Mouse (Mus musculus) G1E-ER4 (cell line): ENCODE measurements around the gene Pcolce. TPM values are rescaled to one million over a fixed set of nuclear protein-coding genes. Genes with fewer than 3 reads are reported as not detected.

Source experiments
- GATA1 ChIP-seq: IDR thresholded peaks from one replicate; pipeline ENCODE4 v1.8.0; 2012; ENCODE audit warnings: low read length, inconsistent platforms
- polyA plus RNA-seq: library from polyadenylated mRNA; stranded (reverse); fragments of >175 nt; gene quantifications from 2 replicates; pipeline ENCODE4 v1.2.3, GENCODE M21; 2012

The Pcolce gene
- polyA plus RNA-seq, 1 experiment = 0.11 TPM

- no peak for TF ChIP-seq GATA1
Observed at GRCm38 (mm10) chr5:137580246-137580645, 33.3 kb downstream of the Pcolce start.

- TF ChIP-seq GATA1 = no peak
Observed at GRCm38 (mm10) chr5:137574470-137574901, 39.1 kb downstream of the Pcolce start.

DNA sequence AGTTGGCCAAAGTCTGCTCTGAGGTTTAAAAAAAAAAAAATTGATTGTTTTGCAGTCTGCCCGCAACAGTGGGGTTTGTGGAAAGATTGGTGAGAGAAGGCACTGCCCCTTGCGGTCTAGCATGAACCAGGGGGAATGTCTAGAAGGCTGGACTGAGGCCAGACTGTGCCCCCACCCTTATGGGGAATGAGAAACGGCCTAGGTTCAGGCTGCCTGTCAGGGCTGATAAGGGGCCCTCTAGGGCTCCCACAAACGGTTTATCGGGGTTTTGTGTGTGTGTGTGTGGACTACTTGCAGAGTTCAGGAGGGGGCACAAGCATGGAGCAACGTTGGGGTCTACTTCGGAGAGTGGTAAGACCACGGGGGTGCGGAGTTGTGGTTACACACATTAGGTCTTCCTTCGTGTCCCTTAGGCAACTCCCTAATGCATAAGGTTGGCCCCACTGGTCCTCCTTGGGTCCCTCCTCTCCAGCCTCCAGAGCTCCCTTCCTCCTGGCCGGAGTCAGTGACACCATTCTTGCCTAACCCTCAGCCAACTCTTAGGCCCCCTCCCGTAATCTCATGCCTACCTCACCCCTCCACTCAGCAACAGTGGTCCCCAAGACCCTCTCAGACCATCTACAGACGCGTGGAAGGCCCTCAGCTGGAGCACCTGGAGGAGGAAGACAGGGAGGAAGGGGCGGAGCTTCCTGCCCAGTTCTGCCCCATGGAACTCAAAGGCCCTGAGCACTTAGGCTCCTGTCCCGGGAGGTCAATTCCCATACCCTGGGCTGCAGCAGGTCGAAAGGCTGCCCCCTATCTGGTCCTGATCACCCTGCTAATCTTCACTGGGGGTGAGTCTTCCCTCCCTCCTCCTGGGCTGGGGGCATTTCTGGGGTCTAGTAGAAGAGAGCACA, 42.6 kb downstream of the Pcolce start:
- peak; percentile 52 for TF ChIP-seq GATA1

DNA sequence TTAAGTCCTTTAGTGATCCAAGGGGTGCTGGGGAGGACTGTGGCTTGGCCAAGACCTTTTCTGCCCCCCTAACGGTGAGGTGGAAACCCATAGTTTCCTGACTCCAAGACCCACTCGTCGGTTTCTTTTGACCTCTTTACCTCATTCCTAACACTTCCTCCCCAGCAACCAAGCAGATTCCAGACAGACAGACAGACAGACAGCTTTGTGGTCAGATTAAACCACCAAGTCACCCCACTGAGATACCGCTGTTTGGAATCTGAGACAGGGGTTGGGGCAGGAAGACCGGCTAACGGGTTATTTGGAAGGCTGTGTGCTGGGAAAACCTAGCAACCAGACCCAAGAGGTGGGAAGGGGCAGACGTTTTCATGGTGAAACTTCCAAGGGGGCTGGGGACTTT, 43.4 kb downstream of the Pcolce start:
- peak; percentile 48 for TF ChIP-seq GATA1

- TF ChIP-seq GATA1 = no peak
Observed at GRCm38 (mm10) chr5:137569665-137570064, 43.9 kb downstream of the Pcolce start, which contains the start of gene Tfr2. TSS of gene Tfr2 (plus strand) at chr5:137569840.

DNA sequence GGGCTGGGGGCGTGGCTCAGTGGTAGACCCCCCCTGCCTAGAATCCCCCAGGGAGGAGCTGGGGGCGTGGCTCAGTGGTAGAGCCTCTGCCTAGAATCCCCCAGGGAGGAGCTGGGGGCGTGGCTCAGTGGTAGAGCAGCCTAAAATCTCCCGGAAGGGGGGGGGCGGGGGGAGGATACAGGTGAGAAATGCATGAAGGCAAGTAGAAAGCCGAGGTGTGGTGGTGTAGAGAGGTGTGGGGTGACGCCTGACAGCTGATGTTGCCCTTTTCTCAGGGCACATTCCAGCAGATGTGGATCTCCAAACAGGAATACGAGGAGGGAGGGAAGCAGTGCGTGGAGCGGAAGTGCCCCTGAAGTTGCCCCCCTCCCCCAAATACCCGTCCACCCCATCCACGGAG, 44.6 kb downstream of the Pcolce start:
- TF ChIP-seq GATA1 = no peak

DNA sequence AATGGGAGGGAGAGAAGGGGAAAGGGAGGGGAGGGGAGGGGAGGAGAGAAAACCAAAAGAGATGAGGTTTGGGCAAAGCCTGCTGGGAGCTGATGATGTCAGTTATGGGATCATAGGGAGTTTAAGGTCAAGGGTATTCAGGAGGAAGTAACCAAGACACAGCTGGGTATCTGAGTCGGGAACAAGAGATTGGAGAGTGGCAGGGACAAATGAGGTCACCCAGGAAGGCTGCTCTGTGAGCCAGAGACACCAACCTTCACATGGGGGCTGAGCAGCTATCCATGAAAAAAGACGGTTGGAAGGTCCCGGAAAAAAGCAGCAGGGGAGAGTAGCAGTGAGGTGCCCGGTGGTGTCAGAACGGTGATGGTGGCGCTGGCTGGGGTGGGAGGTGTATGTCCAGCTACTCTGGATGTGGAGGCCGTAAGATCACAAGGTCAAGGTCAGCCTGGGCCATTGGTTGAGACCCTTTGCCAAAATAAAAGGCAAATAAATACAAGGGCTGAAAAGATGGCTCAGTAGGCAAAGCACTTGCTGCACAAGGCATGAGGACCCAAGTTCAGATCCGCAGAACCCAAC, 45.3 kb downstream of the Pcolce start:
- no peak for TF ChIP-seq GATA1

DNA sequence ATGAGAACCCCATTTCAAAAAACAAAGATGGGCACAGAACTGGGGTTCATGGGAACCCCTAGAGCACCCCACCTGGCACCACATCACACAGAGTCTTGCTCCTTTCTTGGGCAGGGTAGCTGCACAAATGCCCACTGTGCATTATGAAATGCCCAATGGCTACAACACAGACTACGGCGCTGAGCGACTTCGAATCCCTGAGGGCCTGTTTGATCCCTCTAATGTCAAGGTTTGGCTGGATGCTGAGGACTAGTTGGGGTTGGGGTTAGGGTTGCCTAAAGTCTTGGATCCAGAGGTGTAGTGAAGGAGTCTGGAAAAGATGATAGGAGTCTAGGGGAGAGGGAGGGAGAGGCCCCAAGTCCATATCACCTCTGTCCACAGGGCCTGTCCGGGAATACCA, 47.2 kb downstream of the Pcolce start:
- no peak for TF ChIP-seq GATA1

DNA sequence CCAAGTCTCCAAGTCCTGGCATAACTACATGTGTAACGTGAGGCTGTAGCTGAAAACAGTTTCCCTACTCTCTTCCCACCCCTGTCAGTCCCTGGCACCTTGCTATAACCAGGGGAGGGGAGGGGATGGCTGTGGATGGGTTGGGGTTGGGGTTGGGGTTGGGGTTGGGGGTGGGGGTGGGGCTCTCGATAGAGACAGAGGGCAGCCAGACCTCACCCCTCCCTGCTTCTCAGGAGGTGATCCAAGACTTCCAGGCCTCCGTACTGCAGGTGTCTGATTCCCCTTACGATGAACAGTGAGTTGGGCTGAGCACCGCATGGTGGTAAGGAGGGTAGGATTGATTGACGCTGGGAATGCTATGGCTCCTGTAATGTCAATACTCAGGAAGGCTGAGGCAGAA, 47.8 kb downstream of the Pcolce start:
- TF ChIP-seq GATA1 = no peak

GRCm38 (mm10) chr5:137562965-137563364, 50.6 kb downstream of the Pcolce start:
- no peak for TF ChIP-seq GATA1

- TF ChIP-seq GATA1 = no peak
Observed at GRCm38 (mm10) chr5:137561556-137561955, 52.0 kb downstream of the Pcolce start.

Other genes starting within 250 kb of the Pcolce start
- not detected in 2 replicates for gene Zan, start 136.7 kb downstream of the Pcolce start, polyA plus RNA-seq
- 63.3 and 81.3 TPM in 2 replicates for gene Pop7, start 111.3 kb downstream of the Pcolce start, polyA plus RNA-seq
- 40.9 and 54.1 TPM in 2 replicates for gene Gigyf1, start 95.2 kb downstream of the Pcolce start, polyA plus RNA-seq
- gene Epo, start 80.5 kb downstream of the Pcolce start, polyA plus RNA-seq = not detected in 2 replicates
- gene Gnb2, start 80.3 kb downstream of the Pcolce start, polyA plus RNA-seq = 425 and 439 TPM in 2 replicates
- gene Actl6b, start 60.3 kb downstream of the Pcolce start, polyA plus RNA-seq = not detected in 2 replicates
- 80.4 and 98.8 TPM in 2 replicates for gene Tfr2, start 43.9 kb downstream of the Pcolce start, polyA plus RNA-seq
- gene Mospd3, start 12.7 kb downstream of the Pcolce start, polyA plus RNA-seq = 308 and 395 TPM in 2 replicates
- 0.05 TPM in 1 of 2 replicates, not detected in the other for gene Fbxo24, start 15.2 kb upstream of the Pcolce start, polyA plus RNA-seq
- gene Lrch4, start 15.3 kb upstream of the Pcolce start, polyA plus RNA-seq = 176 and 198 TPM in 2 replicates
- gene Gm20605, start 15.4 kb upstream of the Pcolce start, polyA plus RNA-seq = 8.9 and 10.7 TPM in 2 replicates
- 28.9 and 39.0 TPM in 2 replicates for gene Sap25, start 27.6 kb upstream of the Pcolce start, polyA plus RNA-seq
- 0.04 TPM in 2 replicates for gene Irs3, start 31.9 kb upstream of the Pcolce start, polyA plus RNA-seq
- 108 and 112 TPM in 2 replicates for gene Agfg2, start 70.9 kb upstream of the Pcolce start, polyA plus RNA-seq
- gene Nyap1, start 127.8 kb upstream of the Pcolce start, polyA plus RNA-seq = 0.76 and 1.4 TPM in 2 replicates
- 440 and 451 TPM in 2 replicates for gene Tsc22d4, start 131.9 kb upstream of the Pcolce start, polyA plus RNA-seq
- 111 and 138 TPM in 2 replicates for gene Ppp1r35, start 165.1 kb upstream of the Pcolce start, polyA plus RNA-seq
- 154 and 190 TPM in 2 replicates for gene Mepce, start 173.9 kb upstream of the Pcolce start, polyA plus RNA-seq
- 0.21 and 0.46 TPM in 2 replicates for gene Zcwpw1, start 174.0 kb upstream of the Pcolce start, polyA plus RNA-seq
- not detected in 2 replicates for gene Pilra, start 222.5 kb upstream of the Pcolce start, polyA plus RNA-seq
- not detected in 2 replicates for gene Pilrb1, start 244.3 kb upstream of the Pcolce start, polyA plus RNA-seq